12 mouse cellular contexts compared by ENCODE assay signal in the genomic region with DNA sequence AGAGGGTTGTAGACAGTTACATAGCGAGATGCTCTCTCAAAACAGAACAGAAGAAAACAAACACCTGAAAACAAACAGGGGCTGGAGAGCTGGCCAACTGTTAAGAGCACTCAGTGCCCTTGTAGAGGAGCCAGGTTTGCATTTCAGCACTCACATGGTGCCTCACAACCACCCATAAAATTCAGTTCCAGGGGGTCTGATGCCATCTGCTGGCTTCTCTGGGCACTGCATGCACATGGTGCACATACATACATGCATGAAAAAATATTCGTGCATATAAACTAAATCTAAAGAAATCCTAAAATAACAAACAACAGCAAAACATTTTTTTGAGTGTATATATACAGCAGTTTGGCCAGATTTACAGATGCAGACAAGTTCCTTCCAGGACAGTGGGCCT.
DNase-seq lines count a peak whose midpoint lies in the region; ATAC-seq and TF ChIP-seq lines count a peak whose summit lies in the region.
"Had no signal": no experiment of that assay in that cellular context is flagged by ENCODE, and none has a peak within 500 bp of the region (broad histone marks: within the 10 kb centered on the region; RNA-seq: fewer than 3 reads in every experiment).

No protein-coding gene starts in this region.

- H3K9ac ChIP-seq in liver, embryonic 14.5 days (replicated peaks), result no peak overlapping the region
- H3K9ac ChIP-seq: embryonic facial prominence, embryonic 12.5 days; liver, embryonic 15.5 days had no signal

- no peaks in the 10 kb centered on the region for H3K9me3 ChIP-seq in liver, embryonic 14.5 days (ENCODE audit: control insufficient read depth, low read length)
- H3K9me3 ChIP-seq: embryonic facial prominence, embryonic 12.5 days had no signal

- no peaks in the 10 kb centered on the region for H3K36me3 ChIP-seq in liver, embryonic 14.5 days (replicated peaks; ENCODE audit: control insufficient read depth, insufficient read depth, low read depth)
- H3K36me3 ChIP-seq: embryonic facial prominence, embryonic 12.5 days; liver, embryonic 15.5 days had no signal

- no peak for TF ChIP-seq EP300 in liver, embryonic 14.5 days (IDR thresholded peaks at IDR 0.05; ENCODE audit: low read depth)

- no peaks in the 10 kb centered on the region for H3K4me1 ChIP-seq in cerebellum, adult 2 months (ENCODE audit: control insufficient read depth, insufficient read depth, low read length)
- H3K4me1 ChIP-seq in liver, embryonic 14.5 days (replicated peaks; ENCODE audit: control insufficient read depth in 2 of 2, insufficient read depth in 2 of 2, low read length in 1 of 2), result no peaks in the 10 kb centered on the region
- no peaks in the 10 kb centered on the region for H3K4me1 ChIP-seq in bone marrow, adult 2 months (ENCODE audit: control insufficient read depth, insufficient read depth, low read length)
- H3K4me1 ChIP-seq: liver, embryonic 15.5 days had no signal

- TF ChIP-seq POLR2A in cerebellum, adult 2 months (IDR thresholded peaks at IDR 0.05; ENCODE audit: borderline replicate concordance, insufficient read depth, low read length), result no peak
- no peak for TF ChIP-seq POLR2A in bone marrow, adult 2 months (IDR thresholded peaks at IDR 0.05; ENCODE audit: borderline replicate concordance, control insufficient read depth, low read depth, low read length)

- no peak for DNase-seq in cerebellum, adult 2 months
- no peak for DNase-seq in cerebellum, postnatal 36 days
- DNase-seq in liver, embryonic 14.5 days (ENCODE audit: low read depth in 3 of 3, low spot score in 3 of 3), result no peak
- DNase-seq in liver, result no peak
- peak; percentile 37 to 48 for DNase-seq in B cell, adult 2 months
- no peak for DNase-seq in ovary, adult 18-20 months (ENCODE audit: low spot score)
- DNase-seq in yolk sac, embryonic 10.5 days (ENCODE audit: low spot score), result no peak
- DNase-seq: cerebellum, adult 8-10 months had no signal

- WGBS in cerebellum, adult 2 months, result 98% methylated on average over 2 of the region's 2 CpGs
- 64% methylated on average over 2 of the region's 2 CpGs for WGBS in liver, embryonic 14.5 days (ENCODE audit: insufficient replicate concordance)
- WGBS in bone marrow, adult 2 months, result 85% methylated on average over 2 of the region's 2 CpGs

- no peak overlapping the region for H3K27ac ChIP-seq in cerebellum, adult 2 months (ENCODE audit: insufficient read depth, low read length)
- no peak overlapping the region for H3K27ac ChIP-seq in liver, embryonic 14.5 days
- no peak overlapping the region for H3K27ac ChIP-seq in bone marrow, adult 2 months (ENCODE audit: control insufficient read depth, insufficient read depth, low read depth, low read length, poor library complexity)
- H3K27ac ChIP-seq: embryonic facial prominence, embryonic 12.5 days; liver, embryonic 15.5 days had no signal

- no peak for ATAC-seq in liver, embryonic 14.5 days (ENCODE audit: insufficient read depth)
- ATAC-seq: inflammation-experienced regulatory T-cells, adult 6 months had no signal

- no peak overlapping the region for H3K4me2 ChIP-seq in liver, embryonic 14.5 days (ENCODE audit: low read depth)
- H3K4me2 ChIP-seq: embryonic facial prominence, embryonic 12.5 days; liver, embryonic 15.5 days had no signal

- 0 out of 2 replicates have a peak, but pooled peaks have one; percentile 10 for TF ChIP-seq CTCF in cerebellum, adult 2 months (IDR thresholded peaks at IDR 0.05; ENCODE audit: borderline replicate concordance, insufficient read depth, low read depth, low read length)
- peak; percentile 54 for TF ChIP-seq CTCF in liver, embryonic 14.5 days (IDR thresholded peaks at IDR 0.05; ENCODE audit: low read depth)
- TF ChIP-seq CTCF in bone marrow, adult 2 months (IDR thresholded peaks at IDR 0.05; ENCODE audit: control insufficient read depth, insufficient read depth, low read length), result peak; percentile 25; the same call in 1 of the 2 replicates

- H3K27me3 ChIP-seq in cerebellum, adult 2 months (ENCODE audit: control insufficient read depth, insufficient read depth, low read length), result no peaks in the 10 kb centered on the region
- no peaks in the 10 kb centered on the region for H3K27me3 ChIP-seq in liver, embryonic 14.5 days (ENCODE audit: control insufficient read depth, insufficient read depth, low read length)
- H3K27me3 ChIP-seq: embryonic facial prominence, embryonic 12.5 days; liver, embryonic 15.5 days had no signal

- no peak overlapping the region for H3K4me3 ChIP-seq in cerebellum, adult 2 months (replicated peaks; ENCODE audit: insufficient read depth, low read depth, low read length)
- H3K4me3 ChIP-seq in liver, embryonic 14.5 days (ENCODE audit: insufficient read depth in 1 of 2, low read depth in 2 of 2, low read length in 2 of 2), result no peak overlapping the region
- no peak overlapping the region for H3K4me3 ChIP-seq in bone marrow, adult 2 months (replicated peaks; ENCODE audit: control insufficient read depth, low read depth, low read length)
- H3K4me3 ChIP-seq: embryonic facial prominence, embryonic 12.5 days; liver, embryonic 15.5 days had no signal

Comparison
In these comparisons a context has a peak if more than half of its experiments do, and no peak if none do; other contexts are left out.
1. DNase-seq: peak in B cell, adult 2 months (2 of 2); none in cerebellum, adult 2 months (0 of 2), cerebellum, postnatal 36 days (0 of 2), liver, embryonic 14.5 days (0 of 3), liver (single experiment), ovary, adult 18-20 months (single experiment) and yolk sac, embryonic 10.5 days (single experiment).
2. Peak in every context shown above with its lines, with median percentiles within 50 percentile points of each other: CTCF ChIP-seq.